Mouse (Mus musculus): ENCODE data around the gene Myadml2. TPM values are rescaled to one million over a fixed set of nuclear protein-coding genes. Genes with fewer than 3 reads are reported as not detected.

Gene Myadml2
- polyA plus RNA-seq, 1 experiment from 2014 or later = not detected

DNA sequence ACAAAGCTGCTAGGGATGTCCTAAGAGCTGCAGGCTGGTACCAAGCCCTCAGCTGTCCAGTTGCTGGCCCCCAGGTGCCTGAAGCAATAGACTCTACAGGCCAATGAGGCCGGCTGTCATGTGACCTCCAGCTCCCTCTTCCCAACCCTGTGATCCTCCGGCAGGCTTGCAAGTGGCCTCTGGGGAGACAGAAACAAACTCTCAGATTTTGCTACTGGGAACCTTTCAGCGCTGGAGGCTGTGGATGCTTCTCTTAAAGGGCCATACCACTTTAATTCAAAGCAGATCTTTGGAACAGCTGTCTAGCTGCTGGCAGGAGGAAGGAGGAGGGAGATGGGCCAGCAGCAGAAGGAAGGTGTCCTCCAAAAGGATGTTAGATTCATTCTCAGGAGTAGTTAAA lies 18.7 kb upstream of the Myadml2 start:
- 10% methylated on average over 3 of the region's 3 CpGs for WGBS

DNA sequence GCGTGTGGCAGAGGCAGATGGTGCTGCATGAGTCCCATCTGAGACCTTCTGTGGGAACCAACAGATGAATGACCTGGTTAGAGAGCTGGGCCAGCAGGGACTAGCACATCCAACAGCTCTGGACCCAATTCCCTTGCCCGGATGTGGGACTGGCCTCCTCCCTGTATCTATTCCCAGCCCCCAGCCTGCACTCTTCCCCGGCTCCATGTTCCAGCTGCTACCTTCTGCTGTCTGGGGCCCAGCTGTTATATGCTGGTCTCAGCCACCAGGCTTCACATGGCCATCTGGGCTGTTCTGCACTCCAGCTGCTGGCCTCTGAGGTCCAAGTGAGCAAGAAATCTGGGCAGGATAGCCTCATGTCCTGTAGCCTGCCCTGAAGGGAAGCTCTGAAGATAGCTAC lies 17.4 kb upstream of the Myadml2 start:
- Histone ChIP-seq H3K9me3 (ENCODE audit: control insufficient read depth, low read length) (no peaks in the 10 kb centered on the region), H3K27me3 (replicated peaks; ENCODE audit: control insufficient read depth, insufficient read depth, low read length) (peaks cover 42% of the 10 kb centered on the region), H3K4me2 (ENCODE audit: low read depth, low read length) (no peak overlapping the region), H3K4me1 (ENCODE audit: control insufficient read depth, insufficient read depth, low read length) (peaks cover 8% of the 10 kb centered on the region), H3K36me3 (ENCODE audit: control insufficient read depth, insufficient read depth, low read length) (no peaks in the 10 kb centered on the region), H3K9ac (ENCODE audit: low read depth, low read length) (peak overlapping the region; percentile 37; the same call in 1 of the 2 replicates), H3K4me3 (ENCODE audit: low read length) (no peak overlapping the region), H3K27ac (ENCODE audit: low read length) (no peak overlapping the region)
- 71% methylated on average over 3 of the region's 3 CpGs for WGBS
- ATAC-seq = peak; percentile 35; the same call in 1 of the 2 replicates

More for the DNA sequence above, 18.7 kb upstream of the Myadml2 start:
- Histone ChIP-seq H3K9ac (ENCODE audit: low read depth, low read length) (no peak overlapping the region), H3K4me3 (ENCODE audit: low read length) (no peak overlapping the region), H3K4me2 (ENCODE audit: low read depth, low read length) (no peak overlapping the region), H3K36me3 (ENCODE audit: control insufficient read depth, insufficient read depth, low read length) (no peaks in the 10 kb centered on the region), H3K9me3 (ENCODE audit: control insufficient read depth, low read length) (no peaks in the 10 kb centered on the region), H3K27me3 (replicated peaks; ENCODE audit: control insufficient read depth, insufficient read depth, low read length) (peaks cover 30% of the 10 kb centered on the region), H3K27ac (ENCODE audit: low read length) (no peak overlapping the region), H3K4me1 (ENCODE audit: control insufficient read depth, insufficient read depth, low read length) (no peaks in the 10 kb centered on the region)
- no peak for ATAC-seq

DNA sequence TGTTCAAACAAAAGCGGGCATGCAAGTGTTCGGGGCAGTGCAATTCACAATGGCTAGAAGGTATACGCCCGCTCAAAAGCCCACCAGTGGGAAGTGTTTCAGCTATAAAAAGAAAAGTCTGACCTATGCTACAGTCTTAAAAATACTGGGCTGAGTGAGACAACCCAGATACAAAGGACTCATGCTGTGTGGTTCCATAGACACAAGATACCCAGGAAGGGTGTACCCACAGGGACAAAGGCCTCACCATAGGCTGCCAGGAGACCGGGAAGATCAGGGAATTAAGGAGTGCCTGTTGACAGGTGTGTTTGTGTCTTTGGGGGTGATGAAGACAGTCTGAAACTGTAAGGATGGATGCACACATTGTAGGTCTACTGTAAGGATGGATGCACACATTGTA lies 15.8 kb upstream of the Myadml2 start:
- peaks cover 23% of the 10 kb centered on the region for H3K4me1 ChIP-seq (ENCODE audit: control insufficient read depth, insufficient read depth, low read length)
- no peak for ATAC-seq
- WGBS = 75% methylated on average over 5 of the region's 5 CpGs
- H3K36me3 ChIP-seq (ENCODE audit: control insufficient read depth, insufficient read depth, low read length) = no peaks in the 10 kb centered on the region
- no peak overlapping the region for H3K9ac ChIP-seq (ENCODE audit: low read depth, low read length)
- H3K9me3 ChIP-seq (ENCODE audit: control insufficient read depth, low read length) = no peaks in the 10 kb centered on the region
- peaks cover 59% of the 10 kb centered on the region for H3K27me3 ChIP-seq (replicated peaks; ENCODE audit: control insufficient read depth, insufficient read depth, low read length)
- no peak overlapping the region for H3K4me2 ChIP-seq (ENCODE audit: low read depth, low read length)
- no peak overlapping the region for H3K27ac ChIP-seq (ENCODE audit: low read length)
- no peak overlapping the region for H3K4me3 ChIP-seq (ENCODE audit: low read length)

DNA sequence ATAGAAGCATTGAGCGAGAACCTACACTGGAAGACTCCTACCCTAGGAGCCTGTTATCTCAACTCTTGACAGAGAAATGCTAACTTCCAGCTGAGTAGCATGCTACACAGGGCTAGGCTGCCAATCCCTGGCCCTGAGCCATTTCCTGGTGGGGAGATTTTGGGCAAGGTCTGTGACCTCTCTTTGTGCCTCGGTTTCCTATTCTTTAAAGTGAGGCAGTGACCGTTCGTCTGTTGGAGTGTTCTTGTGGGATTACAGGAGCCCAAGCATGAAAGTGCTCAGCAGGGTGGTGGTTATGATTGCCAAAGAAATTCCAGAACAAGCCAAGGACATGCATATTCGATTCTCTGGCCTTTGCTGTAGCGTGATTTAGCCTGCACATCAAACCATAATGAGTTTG lies 14.8 kb upstream of the Myadml2 start:
- no peak overlapping the region for H3K4me3 ChIP-seq (ENCODE audit: low read length)
- no peak overlapping the region for H3K4me2 ChIP-seq (ENCODE audit: low read depth, low read length)
- H3K9me3 ChIP-seq (ENCODE audit: control insufficient read depth, low read length) = no peaks in the 10 kb centered on the region
- peaks cover 69% of the 10 kb centered on the region for H3K27me3 ChIP-seq (replicated peaks; ENCODE audit: control insufficient read depth, insufficient read depth, low read length)
- H3K27ac ChIP-seq (ENCODE audit: low read length) = no peak overlapping the region
- peaks cover 23% of the 10 kb centered on the region for H3K4me1 ChIP-seq (ENCODE audit: control insufficient read depth, insufficient read depth, low read length)
- no peak for ATAC-seq
- WGBS = 70% methylated on average over 6 of the region's 6 CpGs
- no peaks in the 10 kb centered on the region for H3K36me3 ChIP-seq (ENCODE audit: control insufficient read depth, insufficient read depth, low read length)
- no peak overlapping the region for H3K9ac ChIP-seq (ENCODE audit: low read depth, low read length)

DNA sequence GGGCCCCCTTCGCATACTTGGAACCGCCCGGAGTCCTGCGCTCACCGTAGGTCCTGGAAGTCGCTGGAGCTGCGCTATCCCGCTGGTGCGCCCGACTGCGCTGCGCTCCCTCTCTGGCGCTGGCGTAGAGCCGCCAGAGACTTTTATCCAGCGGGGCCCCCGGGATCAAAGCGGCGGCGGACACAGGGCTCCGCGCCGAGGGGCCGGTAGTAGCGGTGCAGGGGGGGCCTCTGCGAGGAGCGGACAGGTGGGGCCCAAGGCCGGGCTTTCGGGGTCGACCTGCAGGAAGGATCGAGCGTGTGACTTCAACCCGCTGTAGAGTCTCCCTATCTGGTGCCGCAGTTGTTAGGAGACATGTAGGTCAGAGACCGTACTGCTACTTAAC lies 13.1 kb upstream of the Myadml2 start, which contains the start of gene Notum:
Notum (minus strand) TSS at position 100 of the 385 bp plus-strand sequence.
- 0 out of 2 replicates have a peak, but pooled peaks have one; percentile 25 for ATAC-seq
- Histone ChIP-seq H3K9ac (ENCODE audit: low read depth, low read length) (peak within 1 kb of the TSS; percentile 48), H3K27me3 (replicated peaks; ENCODE audit: control insufficient read depth, insufficient read depth, low read length) (peaks cover 77% of the 10 kb centered on the region), H3K27ac (ENCODE audit: low read length) (no peak within 1 kb of the TSS), H3K9me3 (ENCODE audit: control insufficient read depth, low read length) (no peaks in the 10 kb centered on the region), H3K4me2 (ENCODE audit: low read depth, low read length) (peak within 1 kb of the TSS; percentile 87), H3K4me3 (ENCODE audit: low read length) (peak within 1 kb of the TSS; percentile 49), H3K36me3 (ENCODE audit: control insufficient read depth, insufficient read depth, low read length) (no peaks in the 10 kb centered on the region), H3K4me1 (ENCODE audit: control insufficient read depth, insufficient read depth, low read length) (peaks cover 23% of the 10 kb centered on the region)
- WGBS = under 1% methylated on average over 35 of the region's 35 CpGs

DNA sequence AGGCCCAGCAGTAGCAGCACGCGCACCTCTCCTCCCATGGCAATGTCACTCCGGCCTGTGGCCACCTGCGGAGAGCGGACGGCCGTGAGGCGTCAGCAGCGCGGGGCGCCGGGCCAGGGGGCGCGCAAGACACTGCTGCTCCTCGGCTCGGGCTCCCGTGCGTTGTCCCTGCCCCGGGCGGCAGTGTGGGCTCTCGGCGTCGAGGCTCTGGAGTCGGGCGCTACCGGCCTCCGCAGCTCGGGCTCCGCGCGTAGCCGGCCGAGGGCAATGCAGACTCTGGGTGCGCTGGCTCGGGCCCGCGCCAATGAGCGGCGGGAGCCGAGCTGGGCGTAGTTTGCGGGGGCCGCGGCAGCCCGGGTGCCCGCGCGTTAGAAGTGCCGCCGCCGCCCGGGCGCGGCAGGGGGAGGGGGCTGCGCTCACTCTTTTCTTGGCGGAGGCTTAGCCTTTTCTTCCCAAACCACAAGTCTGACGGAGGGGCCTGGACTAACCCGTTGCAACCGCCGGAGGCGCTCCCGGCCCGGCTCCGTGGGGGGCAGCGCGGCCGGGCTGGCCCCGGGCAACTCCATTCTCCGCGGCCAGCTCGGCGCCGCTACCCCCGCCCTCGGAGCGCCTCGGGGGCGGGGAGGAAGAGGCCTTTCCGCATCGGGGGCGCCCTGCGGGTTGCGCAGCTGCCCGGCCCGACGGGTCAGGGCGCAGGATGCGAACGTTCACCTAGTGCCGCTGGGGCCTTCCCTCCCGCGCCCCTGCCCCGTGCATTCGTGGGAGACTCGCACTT lies 12.5 kb upstream of the Myadml2 start:
- H3K36me3 ChIP-seq (ENCODE audit: control insufficient read depth, insufficient read depth, low read length) = no peaks in the 10 kb centered on the region
- peaks cover 78% of the 10 kb centered on the region for H3K27me3 ChIP-seq (replicated peaks; ENCODE audit: control insufficient read depth, insufficient read depth, low read length)
- ATAC-seq = peak; percentile 56; the same call in 1 of the 2 replicates
- under 1% methylated on average over 81 of the region's 95 CpGs for WGBS
- no peaks in the 10 kb centered on the region for H3K9me3 ChIP-seq (ENCODE audit: control insufficient read depth, low read length)
- peak overlapping the region; percentile 49 for H3K4me3 ChIP-seq (ENCODE audit: low read length)
- peak overlapping the region; percentile 48 for H3K9ac ChIP-seq (ENCODE audit: low read depth, low read length)
- H3K4me2 ChIP-seq (ENCODE audit: low read depth, low read length) = peak overlapping the region; percentile 87
- no peak overlapping the region for H3K27ac ChIP-seq (ENCODE audit: low read length)
- H3K4me1 ChIP-seq (ENCODE audit: control insufficient read depth, insufficient read depth, low read length) = peaks cover 23% of the 10 kb centered on the region

DNA sequence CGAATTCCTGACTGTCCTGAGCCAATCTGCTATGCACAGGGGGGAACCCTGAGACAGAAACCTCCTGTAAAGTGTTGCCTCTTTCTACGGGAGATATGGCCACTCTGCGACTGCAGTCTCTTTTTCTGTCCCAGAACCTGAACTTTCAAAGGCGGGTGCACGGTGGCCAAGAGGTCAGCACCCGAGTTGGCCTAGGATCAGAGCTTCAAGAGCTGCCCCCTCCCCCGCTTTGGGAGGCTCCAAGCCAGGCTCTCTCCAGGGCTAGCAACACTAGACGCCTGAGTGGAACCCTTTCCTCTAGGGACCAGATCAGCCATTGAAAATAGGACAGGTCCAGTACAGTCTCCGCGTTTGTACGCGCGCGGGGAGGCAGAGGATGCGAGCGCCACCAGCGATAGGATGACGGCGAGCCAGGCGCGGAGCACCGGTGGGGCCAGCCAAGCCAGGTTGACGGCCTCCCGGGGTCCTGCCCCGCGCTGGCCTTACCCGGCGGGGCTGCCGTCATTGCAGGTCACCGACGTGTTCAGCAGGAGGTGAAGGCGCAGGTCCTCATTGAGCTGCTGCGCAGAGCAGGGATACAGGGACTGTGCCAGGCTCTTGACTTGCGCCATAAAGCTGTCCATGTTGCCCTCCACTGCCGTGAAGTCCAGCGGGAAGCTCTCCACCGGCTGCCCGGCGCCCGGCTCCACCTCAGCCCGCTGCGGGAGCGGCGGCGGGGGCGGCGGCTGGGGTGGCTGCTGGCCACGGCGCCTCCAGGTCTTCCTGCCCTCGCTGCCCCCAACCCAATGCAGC lies 11.7 kb upstream of the Myadml2 start:
- no peak overlapping the region for H3K27ac ChIP-seq (ENCODE audit: low read length)
- ATAC-seq = 0 out of 2 replicates have a peak, but pooled peaks have one; percentile 19
- no peaks in the 10 kb centered on the region for H3K36me3 ChIP-seq (ENCODE audit: control insufficient read depth, insufficient read depth, low read length)
- H3K4me2 ChIP-seq (ENCODE audit: low read depth, low read length) = peak overlapping the region; percentile 87
- no peaks in the 10 kb centered on the region for H3K9me3 ChIP-seq (ENCODE audit: control insufficient read depth, low read length)
- peaks cover 75% of the 10 kb centered on the region for H3K27me3 ChIP-seq (replicated peaks; ENCODE audit: control insufficient read depth, insufficient read depth, low read length)
- H3K4me3 ChIP-seq (ENCODE audit: low read length) = peak overlapping the region; percentile 49
- 2% methylated on average over 39 of the region's 50 CpGs for WGBS
- H3K9ac ChIP-seq (ENCODE audit: low read depth, low read length) = peak overlapping the region; percentile 48
- peaks cover 23% of the 10 kb centered on the region for H3K4me1 ChIP-seq (ENCODE audit: control insufficient read depth, insufficient read depth, low read length)

DNA sequence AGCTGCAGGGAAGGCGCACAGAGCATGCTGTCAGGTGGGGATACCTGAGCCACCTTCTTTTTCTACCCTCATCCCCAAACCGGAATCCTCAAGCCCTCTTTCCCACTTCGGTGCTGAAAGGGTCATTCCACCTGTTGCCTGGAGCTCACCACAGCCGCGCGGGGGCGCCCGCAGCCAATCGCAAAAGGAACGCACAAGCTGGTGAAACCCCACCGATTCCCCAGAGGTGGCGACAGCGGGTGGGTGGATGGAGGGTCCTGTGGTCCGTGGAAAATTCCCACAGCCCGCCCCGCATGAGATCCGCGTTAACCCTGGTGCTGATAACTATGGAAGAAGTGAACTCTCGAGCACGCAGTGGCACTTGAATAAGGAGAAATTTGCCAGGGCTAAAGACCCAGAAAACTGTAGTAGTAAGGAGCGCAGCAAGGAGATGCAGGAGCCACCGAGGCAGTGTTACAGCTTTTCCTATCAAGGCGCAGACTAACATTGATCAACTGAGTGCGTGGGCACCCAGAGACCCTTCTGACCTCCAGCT lies 11.0 kb upstream of the Myadml2 start:
- H3K9ac ChIP-seq (ENCODE audit: low read depth, low read length) = no peak overlapping the region
- H3K27ac ChIP-seq (ENCODE audit: low read length) = no peak overlapping the region
- H3K4me2 ChIP-seq (ENCODE audit: low read depth, low read length) = 0 out of 2 replicates have a peak overlapping the region, but pooled peaks have one; percentile 33
- H3K36me3 ChIP-seq (ENCODE audit: control insufficient read depth, insufficient read depth, low read length) = no peaks in the 10 kb centered on the region
- peaks cover 73% of the 10 kb centered on the region for H3K27me3 ChIP-seq (replicated peaks; ENCODE audit: control insufficient read depth, insufficient read depth, low read length)
- H3K4me1 ChIP-seq (ENCODE audit: control insufficient read depth, insufficient read depth, low read length) = peaks cover 23% of the 10 kb centered on the region
- no peak overlapping the region for H3K4me3 ChIP-seq (ENCODE audit: low read length)
- 2% methylated on average over 24 of the region's 24 CpGs for WGBS
- H3K9me3 ChIP-seq (ENCODE audit: control insufficient read depth, low read length) = no peaks in the 10 kb centered on the region
- no peak for ATAC-seq

DNA sequence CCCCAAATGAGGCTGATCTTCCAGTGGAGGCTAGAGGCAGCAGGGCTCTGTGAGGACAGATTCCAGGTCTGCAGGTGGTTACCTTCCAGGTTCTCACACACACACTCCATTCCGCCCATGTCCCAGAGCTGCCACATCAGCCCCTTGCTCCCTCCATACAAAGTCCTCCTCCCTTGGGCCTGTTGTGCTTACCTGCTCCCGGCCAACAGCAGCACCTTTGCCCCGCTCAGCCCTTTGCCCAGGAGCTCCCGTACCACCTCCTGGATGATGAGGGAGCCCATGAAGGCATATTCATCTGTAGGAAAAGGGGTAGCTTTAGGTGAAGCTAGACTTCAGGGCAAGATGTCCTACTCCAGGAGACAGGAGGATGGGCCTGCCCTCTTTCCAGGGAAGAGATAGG lies 9.3 kb upstream of the Myadml2 start:
- WGBS = 80% methylated on average over 4 of the region's 4 CpGs
- peaks cover 23% of the 10 kb centered on the region for H3K4me1 ChIP-seq (ENCODE audit: control insufficient read depth, insufficient read depth, low read length)
- no peaks in the 10 kb centered on the region for H3K36me3 ChIP-seq (ENCODE audit: control insufficient read depth, insufficient read depth, low read length)
- no peaks in the 10 kb centered on the region for H3K9me3 ChIP-seq (ENCODE audit: control insufficient read depth, low read length)
- H3K4me3 ChIP-seq (ENCODE audit: low read length) = no peak overlapping the region
- no peak overlapping the region for H3K4me2 ChIP-seq (ENCODE audit: low read depth, low read length)
- peaks cover 59% of the 10 kb centered on the region for H3K27me3 ChIP-seq (replicated peaks; ENCODE audit: control insufficient read depth, insufficient read depth, low read length)
- no peak for ATAC-seq
- H3K27ac ChIP-seq (ENCODE audit: low read length) = no peak overlapping the region
- no peak overlapping the region for H3K9ac ChIP-seq (ENCODE audit: low read depth, low read length)
